Mouse (Mus musculus) common myeloid progenitor, adult 5-6 weeks (primary cell): Measurements from ENCODE around the gene Wfdc3. TPM values are rescaled to one million over a fixed set of nuclear protein-coding genes. Genes with fewer than 3 reads are reported as not detected.

ENCODE experiments used
- total RNA-seq: library from RNA; stranded (forward); fragments of 200-1000, 187-1606 nt; gene quantifications from 2 replicates; pipeline ENCODE4 v1.2.3, GENCODE M21; 2017

Wfdc3 gene
- total RNA-seq, 1 experiment from 2014 or later: 1.1 TPM

Other genes starting within 250 kb of the Wfdc3 start
- 30.6 and 33.2 TPM in 2 replicates for gene Pigt, start 248.4 kb downstream of the Wfdc3 start, total RNA-seq
- not detected in 2 replicates for gene Wfdc2, start 183.5 kb downstream of the Wfdc3 start, total RNA-seq
- not detected in 2 replicates for gene Spint3, start 172.5 kb downstream of the Wfdc3 start, total RNA-seq
- not detected in 2 replicates for gene Wfdc6a, start 160.5 kb downstream of the Wfdc3 start, total RNA-seq
- gene Eppin, start 152.3 kb downstream of the Wfdc3 start, total RNA-seq: not detected in 2 replicates
- gene Wfdc6b, start 132.4 kb downstream of the Wfdc3 start, total RNA-seq: not detected in 2 replicates
- not detected in 2 replicates for gene Wfdc8, start 132.3 kb downstream of the Wfdc3 start, total RNA-seq
- gene Wfdc16, start 107.1 kb downstream of the Wfdc3 start, total RNA-seq: not detected in 2 replicates
- gene Wfdc10, start 89.9 kb downstream of the Wfdc3 start, total RNA-seq: not detected in 2 replicates
- gene Wfdc9, start 89.3 kb downstream of the Wfdc3 start, total RNA-seq: not detected in 2 replicates
- not detected in 2 replicates for gene Wfdc11, start 71.8 kb downstream of the Wfdc3 start, total RNA-seq
- gene Wfdc13, start 60.8 kb downstream of the Wfdc3 start, total RNA-seq: not detected in 2 replicates
- gene Spint4, start 47.4 kb downstream of the Wfdc3 start, total RNA-seq: not detected in 2 replicates
- gene Spint5, start 30.6 kb downstream of the Wfdc3 start, total RNA-seq: not detected in 2 replicates
- gene Dnttip1, start 52 bp upstream of the Wfdc3 start, total RNA-seq: 26.7 and 29.6 TPM in 2 replicates
- 153 and 159 TPM in 2 replicates for gene Ube2c, start 24.0 kb upstream of the Wfdc3 start, total RNA-seq
- gene Tnnc2, start 34.0 kb upstream of the Wfdc3 start, total RNA-seq: not detected in 2 replicates
- gene Snx21, start 39.9 kb upstream of the Wfdc3 start, total RNA-seq: 0.23 TPM in 1 of 2 replicates, not detected in the other
- gene Acot8, start 59.0 kb upstream of the Wfdc3 start, total RNA-seq: 14.0 and 14.8 TPM in 2 replicates
- 3.0 and 3.7 TPM in 2 replicates for gene Zswim3, start 59.2 kb upstream of the Wfdc3 start, total RNA-seq
- 3.5 and 5.4 TPM in 2 replicates for gene Zswim1, start 76.8 kb upstream of the Wfdc3 start, total RNA-seq
- not detected in 2 replicates for gene Spata25, start 82.6 kb upstream of the Wfdc3 start, total RNA-seq
- 44.4 and 51.1 TPM in 2 replicates for gene Ctsa, start 86.9 kb upstream of the Wfdc3 start, total RNA-seq
- gene Neurl2, start 87.5 kb upstream of the Wfdc3 start, total RNA-seq: 0.55 and 0.87 TPM in 2 replicates
- not detected in 2 replicates for gene Pltp, start 111.8 kb upstream of the Wfdc3 start, total RNA-seq
- gene Pcif1, start 133.4 kb upstream of the Wfdc3 start, total RNA-seq: 18.8 and 19.2 TPM in 2 replicates
- 6.2 and 7.6 TPM in 2 replicates for gene Zfp335, start 165.8 kb upstream of the Wfdc3 start, total RNA-seq
- 1.0 and 1.1 TPM in 2 replicates for gene Mmp9, start 194.8 kb upstream of the Wfdc3 start, total RNA-seq
- 4.2 TPM in 1 of 2 replicates, not detected in the other for gene Slc12a5, start 214.9 kb upstream of the Wfdc3 start, total RNA-seq